27 mouse cellular contexts compared by ENCODE assay signal in the genomic region with DNA sequence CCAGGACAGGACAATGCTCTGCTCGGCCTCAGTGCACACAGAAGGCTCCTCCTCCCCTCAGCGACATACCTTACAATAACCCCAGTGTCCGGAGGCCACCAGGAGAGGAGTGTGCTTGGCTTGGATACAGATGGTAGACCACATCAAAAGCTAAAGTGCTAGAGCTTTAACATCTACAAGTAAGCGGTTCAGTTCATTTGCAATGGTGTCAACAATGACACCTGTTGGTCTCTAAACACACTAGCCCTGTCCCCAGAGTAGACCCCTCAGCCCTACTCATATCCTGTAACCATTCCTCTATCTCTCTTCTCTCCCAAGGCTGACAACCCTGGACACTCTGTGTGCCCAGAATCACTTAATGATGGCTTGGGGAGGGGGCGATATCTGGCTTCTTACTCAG. TPM values are rescaled to one million over a fixed set of nuclear protein-coding genes. Genes with fewer than 3 reads are reported as not detected.
A peak's percentile ranks its signal among the peaks of the same experiment; 100 is the strongest.
DNase-seq lines count a peak whose midpoint lies in the region; ATAC-seq and TF ChIP-seq lines count a peak whose summit lies in the region.
"Had no signal": no experiment of that assay in that cellular context is flagged by ENCODE, and none has a peak within 500 bp of the region (broad histone marks: within the 10 kb centered on the region; RNA-seq: fewer than 3 reads in every experiment).

No protein-coding gene starts in this region.

- no peaks in the 10 kb centered on the region for H3K9me3 ChIP-seq in heart, embryonic 10.5 days
- H3K9me3 ChIP-seq in stomach, postnatal 0 days (ENCODE audit: control insufficient read depth, low read length): no peaks in the 10 kb centered on the region
- H3K9me3 ChIP-seq: embryonic facial prominence, embryonic 12.5 days; embryonic facial prominence, embryonic 15.5 days; forebrain, embryonic 12.5 days; forebrain, embryonic 15.5 days; G1E; heart, embryonic 12.5 days; heart, embryonic 15.5 days; hindbrain, embryonic 12.5 days; hindbrain, embryonic 15.5 days; intestine, embryonic 15.5 days had no signal

- TF ChIP-seq EP300 in stomach, postnatal 0 days (optimal IDR thresholded peaks at IDR 0.05): no peak

- whole genome bisulfite sequencing in heart, embryonic 10.5 days: 80% methylated on average over 5 of the region's 5 CpGs
- WGBS in thymus, adult 2 months: 21% methylated on average over 5 of the region's 5 CpGs
- 74% methylated on average over 5 of the region's 5 CpGs for WGBS in stomach, postnatal 0 days

- TF ChIP-seq CTCF in thymus, adult 2 months (IDR thresholded peaks at IDR 0.05; ENCODE audit: borderline replicate concordance, control insufficient read depth, extremely low read depth, insufficient read depth, low read length, poor library complexity): no peak
- no peak for TF ChIP-seq CTCF in stomach, postnatal 0 days (IDR thresholded peaks at IDR 0.05; ENCODE audit: low read depth)

- TF ChIP-seq POLR2A in thymus, adult 2 months (IDR thresholded peaks at IDR 0.05; ENCODE audit: control insufficient read depth, extremely low read depth, insufficient read depth, low read length, poor library complexity): no peak

- no peak overlapping the region for H3K4me3 ChIP-seq in heart, embryonic 10.5 days
- H3K4me3 ChIP-seq in thymus, adult 2 months (ENCODE audit: control insufficient read depth, insufficient read depth, low read length): no peak overlapping the region
- H3K4me3 ChIP-seq in stomach, postnatal 0 days (ENCODE audit: low read depth, low read length): no peak overlapping the region
- H3K4me3 ChIP-seq: embryonic facial prominence, embryonic 12.5 days; embryonic facial prominence, embryonic 15.5 days; erythroblast, embryonic 14.5 days; forebrain, embryonic 12.5 days; forebrain, embryonic 15.5 days; gastrocnemius, adult 2 months; heart, embryonic 12.5 days; heart, embryonic 15.5 days; hindbrain, embryonic 12.5 days; hindbrain, embryonic 15.5 days; intestine, embryonic 15.5 days had no signal

- DNase-seq in heart, embryonic 10.5 days (ENCODE audit: low spot score): no peak
- no peak for DNase-seq in heart, adult 18-20 months
- peak; percentile 59 for DNase-seq in thymus, postnatal 0 days (ENCODE audit: low spot score)
- no peak for DNase-seq in thymus, adult 2 months
- DNase-seq in stomach, postnatal 0 days (ENCODE audit: low spot score): no peak
- no peak for DNase-seq in cerebellum, postnatal 14 days
- DNase-seq: adrenal gland, postnatal 10 days; adrenal gland, postnatal 36 days; cerebellum, adult 18-20 months; cerebellum, adult 9-10 months; cerebellum, postnatal 25 days; gastrocnemius, adult 2 months; gastrocnemius, postnatal 14 days; heart, adult 11 months; kidney, adult 11 months had no signal

- ATAC-seq in stomach, postnatal 0 days (ENCODE audit: low FRiP score, low TSS enrichment): no peak
- ATAC-seq: forebrain, embryonic 15.5 days; intestine, embryonic 15.5 days; Patski had no signal

- H3K4me1 ChIP-seq in heart, embryonic 10.5 days: peaks cover 96% of the 10 kb centered on the region
- H3K4me1 ChIP-seq in thymus, adult 2 months (replicated peaks; ENCODE audit: control insufficient read depth, insufficient read depth, low read length): peaks cover 71% of the 10 kb centered on the region
- H3K4me1 ChIP-seq in stomach, postnatal 0 days (replicated peaks; ENCODE audit: control insufficient read depth, insufficient read depth): peaks cover 12% of the 10 kb centered on the region; the same call in 1 of the 2 replicates
- H3K4me1 ChIP-seq: forebrain, embryonic 15.5 days had no signal

- no peak overlapping the region for H3K4me2 ChIP-seq in stomach, postnatal 0 days (replicated peaks; ENCODE audit: low read depth)
- H3K4me2 ChIP-seq: embryonic facial prominence, embryonic 12.5 days; embryonic facial prominence, embryonic 15.5 days; forebrain, embryonic 12.5 days; forebrain, embryonic 15.5 days; heart, embryonic 12.5 days; heart, embryonic 15.5 days; hindbrain, embryonic 12.5 days; hindbrain, embryonic 15.5 days; intestine, embryonic 15.5 days had no signal

- no peaks in the 10 kb centered on the region for H3K27me3 ChIP-seq in heart, embryonic 10.5 days (ENCODE audit: insufficient read depth, poor library complexity, severe bottlenecking)
- no peaks in the 10 kb centered on the region for H3K27me3 ChIP-seq in thymus, adult 2 months (ENCODE audit: control insufficient read depth, insufficient read depth, low read length)
- no peaks in the 10 kb centered on the region for H3K27me3 ChIP-seq in stomach, postnatal 0 days (ENCODE audit: control insufficient read depth, insufficient read depth, low read length)
- H3K27me3 ChIP-seq: embryonic facial prominence, embryonic 12.5 days; embryonic facial prominence, embryonic 15.5 days; forebrain, embryonic 12.5 days; forebrain, embryonic 15.5 days; heart, embryonic 12.5 days; heart, embryonic 15.5 days; hindbrain, embryonic 12.5 days; hindbrain, embryonic 15.5 days; intestine, embryonic 15.5 days; Patski had no signal

- peaks cover 4% of the 10 kb centered on the region; the same call in 1 of the 2 replicates for H3K36me3 ChIP-seq in heart, embryonic 10.5 days
- no peaks in the 10 kb centered on the region for H3K36me3 ChIP-seq in thymus, adult 2 months (ENCODE audit: control insufficient read depth, insufficient read depth, low read length)
- H3K36me3 ChIP-seq in stomach, postnatal 0 days (ENCODE audit: control insufficient read depth, insufficient read depth, low read length): no peaks in the 10 kb centered on the region
- H3K36me3 ChIP-seq: embryonic facial prominence, embryonic 12.5 days; embryonic facial prominence, embryonic 15.5 days; forebrain, embryonic 15.5 days; G1E; heart, embryonic 12.5 days; heart, embryonic 15.5 days; hindbrain, embryonic 12.5 days; hindbrain, embryonic 15.5 days; intestine, embryonic 15.5 days had no signal

- no peak overlapping the region for H3K9ac ChIP-seq in stomach, postnatal 0 days (ENCODE audit: low read length)
- H3K9ac ChIP-seq: embryonic facial prominence, embryonic 12.5 days; embryonic facial prominence, embryonic 15.5 days; forebrain, embryonic 12.5 days; forebrain, embryonic 15.5 days; heart, embryonic 12.5 days; heart, embryonic 15.5 days; hindbrain, embryonic 12.5 days; hindbrain, embryonic 15.5 days; intestine, embryonic 15.5 days had no signal

- H3K27ac ChIP-seq in heart, embryonic 10.5 days: 0 out of 2 replicates have a peak overlapping the region, but pooled peaks have one; percentile 10
- H3K27ac ChIP-seq in thymus, adult 2 months (ENCODE audit: control insufficient read depth, insufficient read depth, low read length): no peak overlapping the region
- H3K27ac ChIP-seq in stomach, postnatal 0 days (replicated peaks): 0 out of 2 replicates have a peak overlapping the region, but pooled peaks have one; percentile 6
- H3K27ac ChIP-seq: embryonic facial prominence, embryonic 12.5 days; embryonic facial prominence, embryonic 15.5 days; forebrain, embryonic 12.5 days; forebrain, embryonic 15.5 days; gastrocnemius, adult 2 months; heart, embryonic 15.5 days; hindbrain, embryonic 12.5 days; hindbrain, embryonic 15.5 days; intestine, embryonic 15.5 days had no signal

RNA-seq across cellular contexts. Expression of a gene that starts 33.0 kb away (rescaled TPM):
- polyA plus RNA-seq in heart, embryonic 10.5 days (2016; fragmentation: Nextera tagmentation; extraction: Ambion mirVana): 15.2 and 20.0 TPM in 2 replicates
- total RNA-seq in heart, adult 18-20 months (2021): 10 to 100 TPM in 1 of 2 experiments, 1 to 10 TPM in 1; 9.1 to 10.3 TPM
- 18.5 and 21.1 TPM in 2 replicates for polyA plus RNA-seq in thymus, postnatal 0 days (2015; fragmentation: Nextera tagmentation; extraction: Ambion mirVana)
- 63.4 and 70.9 TPM in 2 replicates for polyA plus RNA-seq in thymus, adult 2 months (2012; rRNA removed)
- polyA plus RNA-seq in stomach, postnatal 0 days (2015; fragmentation: Nextera tagmentation; extraction: Ambion mirVana): 5.3 and 6.4 TPM in 2 replicates
